Mouse (Mus musculus): ENCODE measurements around the gene Skiv2l.
"Not testable (repeated sequence)": the region's sequence is repeated elsewhere in the genome, so short reads cannot be mapped to it uniquely, and the experiment has no call there.

The Skiv2l gene

GRCm38 (mm10) chr17:34810411-34810810, 39.6 kb downstream of the Skiv2l start:
- not testable (repeated sequence) for DNase-seq

GRCm38 (mm10) chr17:34808599-34809205, 41.3 kb downstream of the Skiv2l start:
- no peak for DNase-seq

DNA sequence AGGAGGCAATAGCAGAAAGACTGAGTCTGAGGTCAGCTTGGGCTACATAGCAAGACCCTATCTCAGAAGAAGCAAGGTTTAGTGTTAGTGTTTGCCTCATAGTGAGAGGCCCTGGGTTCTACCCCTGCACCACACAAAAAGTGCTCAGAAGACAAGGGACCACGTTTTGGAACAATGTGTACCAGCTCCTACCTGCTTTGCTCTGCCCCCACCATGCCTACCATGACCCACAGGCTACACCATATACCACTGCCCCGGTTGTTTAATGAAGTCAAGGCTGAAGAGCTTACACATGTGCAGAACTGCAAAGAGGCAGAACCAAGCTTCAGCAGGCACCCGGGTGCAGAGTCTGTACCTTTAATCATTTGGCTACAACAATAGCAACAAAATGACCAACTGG, 42.8 kb downstream of the Skiv2l start:
- DNase-seq: no peak

DNA sequence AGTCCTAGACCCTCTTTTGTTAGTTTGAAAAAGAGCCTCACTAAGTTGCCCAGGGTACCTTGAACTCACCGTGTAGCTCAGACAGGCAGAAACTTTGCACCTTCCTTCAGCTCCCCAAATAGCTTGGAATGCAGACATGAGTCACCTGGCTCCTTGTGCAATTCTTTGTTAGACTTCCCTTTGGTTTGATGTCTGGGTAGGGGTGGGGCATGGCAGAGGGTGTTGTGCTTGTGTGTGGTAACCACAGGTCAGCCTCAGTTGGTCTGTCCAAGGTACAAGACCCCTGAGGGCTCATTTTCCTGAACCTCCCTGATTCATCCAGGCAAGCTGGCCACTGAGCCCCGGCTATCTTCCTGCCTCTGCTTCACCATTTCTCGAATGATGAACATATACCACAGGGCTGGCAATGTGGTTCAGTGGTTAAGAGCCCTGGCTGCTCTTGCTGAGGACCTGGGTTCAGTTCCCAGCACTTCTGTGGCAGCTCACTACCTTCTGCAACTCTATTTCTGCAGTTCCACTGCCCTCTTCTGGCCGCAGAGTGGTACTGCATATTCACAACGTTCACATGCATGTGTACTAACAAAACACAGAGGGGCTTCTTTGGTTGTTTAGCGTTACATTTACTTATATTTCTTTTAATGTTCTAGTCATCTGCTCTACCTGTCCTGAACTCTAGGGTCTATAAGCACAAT, 45.0 kb downstream of the Skiv2l start:
- DNase-seq: no peak

DNA sequence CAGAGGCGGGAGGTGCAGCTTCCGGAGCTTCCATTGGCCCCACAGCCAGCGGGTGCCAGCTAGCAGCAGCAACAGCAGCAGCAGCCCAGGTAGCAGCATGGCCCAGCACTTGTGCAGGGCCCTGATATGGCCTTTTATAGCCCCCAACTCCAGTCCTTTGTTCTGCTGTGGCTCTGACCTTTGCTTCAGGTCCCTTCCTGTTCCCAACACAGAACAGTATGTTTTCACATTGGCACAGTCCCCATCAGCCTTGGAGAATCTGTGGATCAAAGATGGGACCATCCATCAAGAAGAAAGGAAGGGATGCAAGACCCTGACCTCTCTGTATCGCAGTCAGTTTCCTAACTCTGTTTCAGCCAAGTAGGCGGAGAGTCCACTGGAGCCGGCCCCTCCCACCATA, 45.7 kb downstream of the Skiv2l start, which contains the start of gene Cyp21a1:
TSS of gene Cyp21a1 (minus strand) at position 261 of the 400 bp plus-strand sequence.
- not testable (repeated sequence) for DNase-seq

DNA sequence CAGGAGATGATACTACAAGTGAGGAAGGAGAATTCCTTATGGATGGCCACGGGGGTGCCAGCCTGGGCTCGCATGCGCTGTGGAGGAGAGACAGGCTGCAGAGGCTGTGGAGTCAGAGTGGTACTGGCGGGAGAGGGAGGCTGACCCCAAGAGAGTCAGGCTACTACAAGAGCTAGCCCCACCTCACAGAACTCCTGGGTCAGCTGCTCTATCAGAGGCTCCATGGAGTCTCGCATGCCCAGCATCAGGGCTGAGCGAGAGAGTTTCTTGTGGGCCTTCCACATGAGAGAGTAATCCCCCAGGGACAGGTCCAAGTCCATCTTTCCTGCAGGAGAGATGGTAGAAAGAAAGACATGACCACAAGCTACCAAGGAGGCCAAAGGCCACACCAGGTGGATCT, 46.6 kb downstream of the Skiv2l start:
- not testable (repeated sequence) for DNase-seq

GRCm38 (mm10) chr17:34802756-34803155, 47.3 kb downstream of the Skiv2l start:
- DNase-seq: not testable (repeated sequence)

- DNase-seq: not testable (repeated sequence)
These were observed 49.2 kb downstream of the Skiv2l start for GRCm38 (mm10) chr17:34800781-34801305.

GRCm38 (mm10) chr17:34799531-34799925, 50.5 kb downstream of the Skiv2l start:
- no peak for DNase-seq

DNA sequence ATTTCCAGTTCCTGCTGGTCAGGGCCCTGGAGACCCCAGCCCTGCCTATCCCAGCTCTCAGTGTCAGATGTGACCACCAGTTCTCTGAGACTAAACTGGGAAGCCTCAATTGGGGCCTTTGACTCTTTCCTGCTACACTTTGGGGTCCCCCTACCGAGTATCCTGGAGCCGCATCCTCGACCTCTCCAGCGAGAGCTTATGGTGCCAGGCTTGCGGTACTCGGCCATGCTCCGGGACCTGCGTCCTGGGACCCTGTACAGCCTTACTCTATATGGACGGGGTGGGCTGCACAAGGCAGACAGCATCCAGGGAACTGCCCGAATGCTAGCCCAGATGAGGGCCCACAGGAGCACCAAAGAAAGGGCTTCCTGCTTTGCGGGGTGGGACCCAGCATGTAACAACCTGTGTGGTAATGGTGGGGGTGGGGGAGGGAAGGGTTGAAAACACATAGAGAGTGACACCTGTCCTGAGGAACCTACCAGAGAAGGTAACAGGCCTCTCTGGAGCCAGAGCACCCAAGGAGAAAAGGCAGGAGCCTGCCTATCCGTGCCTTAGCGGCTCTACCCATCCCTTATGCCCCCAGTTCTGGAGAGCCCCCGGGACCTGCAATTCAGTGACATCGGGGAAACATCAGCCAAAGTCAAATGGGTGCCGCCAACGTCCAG, 51.0 kb downstream of the Skiv2l start:
- DNase-seq: no peak

DNA sequence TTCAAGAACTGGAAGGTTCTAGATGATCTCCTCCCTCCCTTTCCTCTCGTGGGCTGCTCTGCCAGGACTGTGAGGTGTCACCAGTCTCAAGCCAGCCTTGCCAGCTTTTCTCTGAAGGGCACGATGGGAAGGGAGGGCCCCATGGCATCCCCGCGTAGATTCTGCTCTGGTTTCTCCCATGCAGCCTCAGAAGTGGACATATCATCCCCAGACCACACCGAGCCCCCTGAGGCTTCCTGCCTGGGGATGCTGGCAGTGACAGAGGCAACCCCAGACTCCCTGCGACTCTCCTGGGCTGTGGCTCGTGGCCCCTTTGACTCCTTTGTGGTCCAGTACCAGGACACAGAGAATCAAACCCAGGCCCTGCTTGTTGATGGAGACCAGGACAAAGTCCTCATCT, 51.9 kb downstream of the Skiv2l start:
- not testable (repeated sequence) for DNase-seq

GRCm38 (mm10) chr17:34797211-34797995, 52.6 kb downstream of the Skiv2l start:
- not testable (repeated sequence) for DNase-seq

DNA sequence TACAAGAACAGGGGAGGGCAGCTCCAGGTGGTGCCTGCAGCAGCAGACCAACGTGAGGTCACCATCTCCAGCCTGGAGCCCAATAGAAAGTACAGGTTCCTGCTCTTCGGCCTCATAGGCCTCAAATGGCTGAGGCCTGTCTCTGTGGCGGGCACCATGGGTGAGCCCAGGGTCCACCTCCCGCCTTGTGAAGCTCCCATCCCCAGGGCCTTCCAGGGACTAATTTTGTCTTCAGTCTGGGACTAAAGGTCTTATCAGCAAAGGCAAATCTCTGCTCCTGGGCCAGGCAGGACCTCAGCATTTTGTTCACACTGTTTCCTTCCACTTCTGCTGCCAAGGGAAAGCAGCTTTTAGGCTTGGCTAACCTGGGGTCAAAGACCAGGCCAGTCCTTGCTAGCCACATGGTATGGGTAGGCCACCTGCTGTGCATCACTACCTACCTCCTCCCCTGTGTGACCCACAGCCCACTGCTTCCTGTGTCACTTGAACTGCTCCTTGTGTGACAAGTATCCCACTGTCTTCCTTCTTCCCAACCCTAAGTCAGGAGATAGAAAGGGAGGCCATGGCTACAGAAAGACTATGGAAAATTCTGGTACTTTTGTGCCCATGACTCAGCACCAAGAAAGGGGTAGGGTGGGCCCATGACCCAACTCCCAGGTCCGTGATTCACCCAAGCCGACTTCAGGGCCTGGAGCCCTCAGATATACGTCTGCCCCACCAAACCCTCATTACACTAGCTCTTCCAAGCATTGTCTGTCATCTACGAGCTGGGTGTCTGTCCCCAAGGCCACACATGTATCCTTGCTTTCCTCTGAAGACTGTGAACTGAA, 53.5 kb downstream of the Skiv2l start:
- no peak for DNase-seq

DNA sequence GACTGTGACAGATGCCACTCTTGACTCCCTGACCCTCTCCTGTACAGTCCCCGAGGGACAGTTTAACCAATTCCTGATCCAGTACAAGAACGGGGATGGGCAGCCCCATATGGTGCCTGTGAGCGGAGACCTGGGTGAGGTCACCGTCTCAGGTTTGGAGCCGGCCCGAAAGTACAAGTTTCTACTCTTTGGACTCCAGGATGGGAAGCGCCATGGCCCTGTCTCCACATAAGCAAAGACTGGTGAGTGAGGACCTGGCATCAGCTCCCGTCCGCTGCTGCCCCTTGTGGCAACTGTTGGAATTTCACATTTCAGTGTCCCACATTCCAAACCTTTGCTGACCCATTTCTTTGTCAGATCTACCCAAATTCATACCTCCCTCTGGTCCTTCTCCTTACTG, 54.4 kb downstream of the Skiv2l start:
- peak; percentile 33 for DNase-seq

DNA sequence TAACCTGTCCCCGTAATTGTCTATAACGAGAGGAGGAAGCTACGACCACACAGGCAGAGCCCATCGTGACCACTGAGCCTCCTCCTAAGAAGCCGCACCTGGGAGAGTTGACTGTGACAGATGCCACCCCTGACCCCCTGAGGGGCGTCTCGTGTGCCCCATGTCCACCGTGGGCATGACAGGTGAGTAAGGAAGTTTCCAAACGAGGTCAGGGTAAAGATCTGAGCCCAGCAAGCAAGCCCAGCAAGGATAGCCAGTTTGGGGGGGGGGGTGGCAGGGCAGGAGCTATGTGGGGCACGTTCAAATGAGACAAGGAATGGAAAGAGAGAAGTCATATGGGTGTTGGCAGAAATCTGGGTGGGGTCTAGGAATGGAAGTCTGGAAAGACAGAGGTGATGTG, 55.0 kb downstream of the Skiv2l start:
- DNase-seq: no peak
